Mouse (Mus musculus) lung, embryonic 16.5 days (tissue): ENCODE data around the gene Wscd1. TPM values are rescaled to one million over a fixed set of nuclear protein-coding genes. Genes with fewer than 3 reads are reported as not detected.

Experiments
- ATAC-seq: fragments of 200-750 bp; cut with Nextera tagmentation; 2 replicates; pipeline ENCODE4 v1.8.0; 2017; ENCODE audit warnings: low read depth, mild to moderate bottlenecking, moderate library complexity
- H3K27ac ChIP-seq: fragments of 300-500 bp; sonication (generic); 2 replicates; pipeline ENCODE4 v1.5.1; 2014; ENCODE audit warnings: mild to moderate bottlenecking, control low read depth, low read length
- H3K27me3 ChIP-seq: fragments of 300-500 bp; sonication (generic); 2 replicates; pipeline ENCODE4 v1.6.1; 2014; ENCODE audit warnings: low read depth, low read length, mixed read lengths; ENCODE audit not compliant: control insufficient read depth, insufficient read depth
- H3K36me3 ChIP-seq: fragments of 300-500 bp; sonication (generic); 2 replicates; pipeline ENCODE4 v1.6.1; 2014; ENCODE audit warnings: low read length; ENCODE audit not compliant: control insufficient read depth, insufficient read depth
- H3K4me1 ChIP-seq: fragments of 300-500 bp; sonication (generic); replicated peaks from 2 replicates; pipeline ENCODE4 v1.6.1; 2014; ENCODE audit warnings: low read length, mixed read lengths; ENCODE audit not compliant: control insufficient read depth, insufficient read depth
- H3K4me2 ChIP-seq: fragments of 300-500 bp; sonication (generic); 2 replicates; pipeline ENCODE4 v1.6.1; 2014; ENCODE audit warnings: low read depth, low read length, control low read depth
- H3K4me3 ChIP-seq: fragments of 300-500 bp; sonication (generic); 2 replicates; pipeline ENCODE4 v1.5.1; 2014; ENCODE audit warnings: mild to moderate bottlenecking, low read length, control low read depth
- H3K9ac ChIP-seq: fragments of 300-500 bp; sonication (generic); 2 replicates; pipeline ENCODE4 v1.6.1; 2014; ENCODE audit warnings: low read length, control low read depth
- H3K9me3 ChIP-seq: fragments of 300-500 bp; sonication (generic); 2 replicates; pipeline ENCODE4 v1.6.1; 2016; ENCODE audit warnings: low read length; ENCODE audit not compliant: control insufficient read depth
- WGBS: fragments of 180-500 bp; shearing (Covaris S2); extraction: QIAGEN DNeasy Blood & Tissue Kit; methylation state at CpG from one replicate; pipeline ENCODE4 v1.1.7; 2014; 5-methylcytosine and 5-hydroxymethylcytosine counted together
- polyA plus RNA-seq: library from polyadenylated mRNA; unstranded; fragments of >200 nt; fragmentation: Nextera tagmentation; extraction: Ambion mirVana; gene quantifications from 2 replicates; pipeline ENCODE4 v1.2.1, GENCODE M21; 2015

The Wscd1 gene
- polyA plus RNA-seq, 1 experiment from 2014 or later = 11.8 TPM

GRCm38 (mm10) chr11:71751174-71751611 lies 1.5 kb downstream of the Wscd1 start:
- Histone ChIP-seq H3K9ac (peak overlapping the region; percentile 64), H3K4me3 (peak overlapping the region; percentile 59), H3K27ac (no peak overlapping the region), H3K9me3 (no peaks in the 10 kb centered on the region), H3K27me3 (peaks cover 34% of the 10 kb centered on the region), H3K36me3 (no peaks in the 10 kb centered on the region), H3K4me2 (peak overlapping the region; percentile 81), H3K4me1 (0 out of 2 replicates have a peak, but pooled peaks cover 3% of the 10 kb centered on the region)
- peak; percentile 32; the same call in 1 of the 2 replicates for ATAC-seq
- 1% methylated on average over 37 of the region's 41 CpGs for WGBS

- no peaks in the 10 kb centered on the region for H3K36me3 ChIP-seq
- H3K27me3 ChIP-seq = peaks cover 34% of the 10 kb centered on the region
- H3K4me2 ChIP-seq = peak overlapping the region; percentile 81
- ATAC-seq = no peak
- H3K27ac ChIP-seq = no peak overlapping the region
- 30% methylated on average over 12 of the region's 12 CpGs for WGBS
- H3K4me3 ChIP-seq = peak overlapping the region; percentile 59
- H3K9me3 ChIP-seq = no peaks in the 10 kb centered on the region
- H3K9ac ChIP-seq = peak overlapping the region; percentile 64
- H3K4me1 ChIP-seq = 0 out of 2 replicates have a peak, but pooled peaks cover 3% of the 10 kb centered on the region
Measured at GRCm38 (mm10) chr11:71751689-71752088, 2.0 kb downstream of the Wscd1 start.

- 85% methylated on average over 3 of the region's 3 CpGs for WGBS
Measured at GRCm38 (mm10) chr11:71752626-71753025, 2.9 kb downstream of the Wscd1 start.

GRCm38 (mm10) chr11:71755115-71755514 lies 5.4 kb downstream of the Wscd1 start:
- ATAC-seq = no peak
- WGBS = 62% methylated on average over 2 of the region's 2 CpGs
- Histone ChIP-seq H3K9me3 (no peaks in the 10 kb centered on the region), H3K4me1 (0 out of 2 replicates have a peak, but pooled peaks cover 3% of the 10 kb centered on the region), H3K27me3 (peaks cover 31% of the 10 kb centered on the region), H3K9ac (no peak overlapping the region), H3K36me3 (no peaks in the 10 kb centered on the region), H3K4me3 (no peak overlapping the region), H3K27ac (no peak overlapping the region), H3K4me2 (no peak overlapping the region)

More at GRCm38 (mm10) chr11:71752626-71753025, 2.9 kb downstream of the Wscd1 start:
- Histone ChIP-seq H3K27me3 (peaks cover 34% of the 10 kb centered on the region), H3K36me3 (no peaks in the 10 kb centered on the region), H3K4me3 (no peak overlapping the region), H3K9me3 (no peaks in the 10 kb centered on the region), H3K4me2 (no peak overlapping the region), H3K9ac (no peak overlapping the region), H3K4me1 (0 out of 2 replicates have a peak, but pooled peaks cover 3% of the 10 kb centered on the region), H3K27ac (no peak overlapping the region)
- no peak for ATAC-seq

GRCm38 (mm10) chr11:71756325-71756724 lies 6.6 kb downstream of the Wscd1 start:
- Histone ChIP-seq H3K27me3 (peaks cover 19% of the 10 kb centered on the region), H3K9me3 (no peaks in the 10 kb centered on the region), H3K27ac (no peak overlapping the region), H3K4me1 (no peaks in the 10 kb centered on the region), H3K4me2 (no peak overlapping the region), H3K9ac (no peak overlapping the region), H3K36me3 (no peaks in the 10 kb centered on the region), H3K4me3 (no peak overlapping the region)
- 37% methylated on average over 3 of the region's 3 CpGs for WGBS
- ATAC-seq = no peak

- Histone ChIP-seq H3K4me1 (no peaks in the 10 kb centered on the region), H3K9ac (no peak overlapping the region), H3K4me3 (no peak overlapping the region), H3K27ac (no peak overlapping the region), H3K9me3 (no peaks in the 10 kb centered on the region), H3K36me3 (no peaks in the 10 kb centered on the region), H3K4me2 (no peak overlapping the region), H3K27me3 (no peaks in the 10 kb centered on the region)
- 56% methylated on average over 21 of the region's 21 CpGs for WGBS
- ATAC-seq = no peak
Measured at GRCm38 (mm10) chr11:71758211-71759110, 8.7 kb downstream of the Wscd1 start.

- Histone ChIP-seq H3K4me3 (no peak overlapping the region), H3K9me3 (no peaks in the 10 kb centered on the region), H3K27ac (no peak overlapping the region), H3K36me3 (no peaks in the 10 kb centered on the region), H3K4me1 (no peaks in the 10 kb centered on the region), H3K9ac (no peak overlapping the region), H3K4me2 (no peak overlapping the region), H3K27me3 (no peaks in the 10 kb centered on the region)
- WGBS = 75% methylated on average over 9 of the region's 9 CpGs
- ATAC-seq = no peak
Measured at GRCm38 (mm10) chr11:71760991-71761390, 11.3 kb downstream of the Wscd1 start.

GRCm38 (mm10) chr11:71763154-71763553 lies 13.4 kb downstream of the Wscd1 start:
- Histone ChIP-seq H3K27me3 (no peaks in the 10 kb centered on the region), H3K4me1 (no peaks in the 10 kb centered on the region), H3K27ac (no peak overlapping the region), H3K4me2 (no peak overlapping the region), H3K4me3 (no peak overlapping the region), H3K36me3 (no peaks in the 10 kb centered on the region), H3K9ac (no peak overlapping the region), H3K9me3 (no peaks in the 10 kb centered on the region)
- no peak for ATAC-seq
- WGBS = 40% methylated on average over 5 of the region's 5 CpGs

GRCm38 (mm10) chr11:71763651-71764275 lies 14.0 kb downstream of the Wscd1 start:
- Histone ChIP-seq H3K27me3 (no peaks in the 10 kb centered on the region), H3K4me3 (no peak overlapping the region), H3K9ac (no peak overlapping the region), H3K4me1 (no peaks in the 10 kb centered on the region), H3K9me3 (no peaks in the 10 kb centered on the region), H3K4me2 (no peak overlapping the region), H3K27ac (no peak overlapping the region), H3K36me3 (no peaks in the 10 kb centered on the region)
- 36% methylated on average over 5 of the region's 5 CpGs for WGBS
- no peak for ATAC-seq
